Mouse (Mus musculus): Measurements from ENCODE around the gene Slc35f1. TPM values are rescaled to one million over a fixed set of nuclear protein-coding genes. Genes with fewer than 3 reads are reported as not detected.
"Not testable (repeated sequence)": the region's sequence is repeated elsewhere in the genome, so short reads cannot be mapped to it uniquely, and the experiment has no call there.

Gene Slc35f1
- polyA plus RNA-seq, 1 experiment from 2014 or later, result 2.1 TPM

- H3K4me3 ChIP-seq (replicated peaks; ENCODE audit: low read depth, low read length), result no peak overlapping the region
- H3K4me1 ChIP-seq (replicated peaks; ENCODE audit: insufficient read depth, low read length), result no peaks in the 10 kb centered on the region
- ATAC-seq (replicated peaks; ENCODE audit: low FRiP score, low read depth) (no peak), DNase-seq (ENCODE audit: low spot score) (no peak)
- no peaks in the 10 kb centered on the region for H3K36me3 ChIP-seq (ENCODE audit: insufficient read depth, low read length)
- no peak overlapping the region for H3K27ac ChIP-seq
- H3K4me2 ChIP-seq (ENCODE audit: low read length), result no peak overlapping the region
- H3K27me3 ChIP-seq (ENCODE audit: insufficient read depth, low read length), result no peaks in the 10 kb centered on the region
- H3K9ac ChIP-seq (ENCODE audit: low read depth, low read length), result no peak overlapping the region
- TF ChIP-seq CTCF (IDR thresholded peaks at IDR 0.05; ENCODE audit: low read depth), result no peak
- H3K9me3 ChIP-seq (replicated peaks; ENCODE audit: low read length), result no peaks in the 10 kb centered on the region
Observed at GRCm38 (mm10) chr10:52871110-52871509, 180.8 kb downstream of the Slc35f1 start.

- TF ChIP-seq CTCF (IDR thresholded peaks at IDR 0.05; ENCODE audit: low read depth), result no peak
- Histone ChIP-seq H3K27ac (no peak overlapping the region), H3K4me2 (ENCODE audit: low read length) (no peak overlapping the region), H3K4me1 (replicated peaks; ENCODE audit: insufficient read depth, low read length) (no peaks in the 10 kb centered on the region), H3K36me3 (ENCODE audit: insufficient read depth, low read length) (no peaks in the 10 kb centered on the region), H3K27me3 (ENCODE audit: insufficient read depth, low read length) (no peaks in the 10 kb centered on the region), H3K9ac (ENCODE audit: low read depth, low read length) (no peak overlapping the region), H3K4me3 (replicated peaks; ENCODE audit: low read depth, low read length) (no peak overlapping the region), H3K9me3 (replicated peaks; ENCODE audit: low read length) (no peaks in the 10 kb centered on the region)
- ATAC-seq (replicated peaks; ENCODE audit: low FRiP score, low read depth), result no peak
- no peak for DNase-seq (ENCODE audit: low spot score)
- 73% methylated on average over 9 of the region's 9 CpGs for WGBS
Observed at GRCm38 (mm10) chr10:52874133-52874532, 183.8 kb downstream of the Slc35f1 start.

GRCm38 (mm10) chr10:52874712-52875111 lies 184.4 kb downstream of the Slc35f1 start:
- Histone ChIP-seq H3K4me1 (replicated peaks; ENCODE audit: insufficient read depth, low read length) (no peaks in the 10 kb centered on the region), H3K9ac (ENCODE audit: low read depth, low read length) (no peak overlapping the region), H3K9me3 (replicated peaks; ENCODE audit: low read length) (no peaks in the 10 kb centered on the region), H3K27me3 (ENCODE audit: insufficient read depth, low read length) (no peaks in the 10 kb centered on the region), H3K27ac (no peak overlapping the region), H3K36me3 (ENCODE audit: insufficient read depth, low read length) (no peaks in the 10 kb centered on the region), H3K4me2 (ENCODE audit: low read length) (no peak overlapping the region), H3K4me3 (replicated peaks; ENCODE audit: low read depth, low read length) (no peak overlapping the region)
- ATAC-seq (replicated peaks; ENCODE audit: low FRiP score, low read depth) (no peak), DNase-seq (ENCODE audit: low spot score) (peak; percentile 19)
- TF ChIP-seq CTCF (IDR thresholded peaks at IDR 0.05; ENCODE audit: low read depth), result no peak

- Histone ChIP-seq H3K27me3 (ENCODE audit: insufficient read depth, low read length) (no peaks in the 10 kb centered on the region), H3K4me2 (ENCODE audit: low read length) (no peak overlapping the region), H3K36me3 (ENCODE audit: insufficient read depth, low read length) (no peaks in the 10 kb centered on the region), H3K27ac (no peak overlapping the region), H3K9ac (ENCODE audit: low read depth, low read length) (no peak overlapping the region), H3K9me3 (replicated peaks; ENCODE audit: low read length) (no peaks in the 10 kb centered on the region), H3K4me3 (replicated peaks; ENCODE audit: low read depth, low read length) (no peak overlapping the region), H3K4me1 (replicated peaks; ENCODE audit: insufficient read depth, low read length) (no peaks in the 10 kb centered on the region)
- WGBS, result 56% methylated on average over 6 of the region's 6 CpGs
- TF ChIP-seq CTCF (IDR thresholded peaks at IDR 0.05; ENCODE audit: low read depth), result no peak
- ATAC-seq (replicated peaks; ENCODE audit: low FRiP score, low read depth) (no peak), DNase-seq (ENCODE audit: low spot score) (no peak)
Observed at GRCm38 (mm10) chr10:52877263-52878021, 187.1 kb downstream of the Slc35f1 start.

GRCm38 (mm10) chr10:52878093-52878801 lies 187.9 kb downstream of the Slc35f1 start:
- no peak for DNase-seq (ENCODE audit: low spot score)
- TF ChIP-seq CTCF (IDR thresholded peaks at IDR 0.05; ENCODE audit: low read depth), result no peak
- ATAC-seq (replicated peaks; ENCODE audit: low FRiP score, low read depth), result no peak
- Histone ChIP-seq H3K36me3 (ENCODE audit: insufficient read depth, low read length) (no peaks in the 10 kb centered on the region), H3K4me2 (ENCODE audit: low read length) (no peak overlapping the region), H3K4me3 (replicated peaks; ENCODE audit: low read depth, low read length) (no peak overlapping the region), H3K9ac (ENCODE audit: low read depth, low read length) (no peak overlapping the region), H3K27me3 (ENCODE audit: insufficient read depth, low read length) (no peaks in the 10 kb centered on the region), H3K27ac (no peak overlapping the region), H3K4me1 (replicated peaks; ENCODE audit: insufficient read depth, low read length) (no peaks in the 10 kb centered on the region), H3K9me3 (replicated peaks; ENCODE audit: low read length) (no peaks in the 10 kb centered on the region)
- 53% methylated on average over 4 of the region's 4 CpGs for WGBS

GRCm38 (mm10) chr10:52896724-52897123 lies 206.4 kb downstream of the Slc35f1 start:
- not testable (repeated sequence) for DNase-seq (ENCODE audit: low spot score); H3K9me3 ChIP-seq (replicated peaks; ENCODE audit: low read length); H3K4me1 ChIP-seq (replicated peaks; ENCODE audit: insufficient read depth, low read length); H3K4me2 ChIP-seq (ENCODE audit: low read length); H3K27ac ChIP-seq; H3K27me3 ChIP-seq (ENCODE audit: insufficient read depth, low read length); H3K36me3 ChIP-seq (ENCODE audit: insufficient read depth, low read length); H3K4me3 ChIP-seq (replicated peaks; ENCODE audit: low read depth, low read length); ATAC-seq (replicated peaks; ENCODE audit: low FRiP score, low read depth); H3K9ac ChIP-seq (ENCODE audit: low read depth, low read length)
